Mouse (Mus musculus) CH12.LX (cell line): ENCODE results near the gene Ifngr2. TPM values are rescaled to one million over a fixed set of nuclear protein-coding genes. Genes with fewer than 3 reads are reported as not detected.

Source experiments
- DNase-seq: peaks from one replicate; pipeline ENCODE4 v3.0.0-alpha.2; 2013; ENCODE audit errors: extremely low read depth
- H3K27ac ChIP-seq: 2 replicates; pipeline ENCODE4 v1.5.1; 2012; ENCODE audit warnings: low read depth, mild to moderate bottlenecking, control low read depth, moderate library complexity; ENCODE audit not compliant: insufficient read depth
- H3K27me3 ChIP-seq: replicated peaks from 2 replicates; pipeline ENCODE3; 2012; ENCODE audit warnings: inconsistent platforms
- H3K36me3 ChIP-seq, 2 experiments: replicated peaks in 1 of 2; 2 replicates each; pipeline versions ENCODE3 to v1.6.1; 2012; ENCODE audit warnings: inconsistent platforms in 1 of 2, low read length in 1 of 2, mild to moderate bottlenecking in 1 of 2, mixed read lengths in 1 of 2, moderate library complexity in 1 of 2; ENCODE audit not compliant: control insufficient read depth in 1 of 2, insufficient read depth in 1 of 2
- H3K4me1 ChIP-seq, 2 experiments: 2 replicates each; pipeline ENCODE4 v1.6.1; 2012; ENCODE audit warnings: inconsistent platforms in 1 of 2, moderate library complexity in 1 of 2; ENCODE audit not compliant: insufficient read depth in 2 of 2, control insufficient read depth in 1 of 2
- H3K4me2 ChIP-seq: 2 replicates; pipeline ENCODE4 v1.6.1; 2012; ENCODE audit warnings: low read depth, mild to moderate bottlenecking, control low read depth; ENCODE audit not compliant: poor library complexity, insufficient read depth, severe bottlenecking
- H3K4me3 ChIP-seq, 3 experiments: fragments of 150-350 bp in 1 of 3; sonication (generic) in 1 of 3; replicated peaks in 1 of 3; 2 replicates each; pipeline versions ENCODE3 to v1.5.1; 2011 to 2012; ENCODE audit warnings: low read depth in 2 of 3, low read length in 2 of 3, mild to moderate bottlenecking in 2 of 3, moderate library complexity in 2 of 3, control low read depth in 1 of 3, improper control_type of control experiment in 1 of 3, inconsistent platforms in 1 of 3, mixed read lengths in 1 of 3; ENCODE audit not compliant: poor library complexity in 1 of 3
- H3K79me2 ChIP-seq: replicated peaks from 2 replicates; pipeline ENCODE4 v1.6.1; 2012; ENCODE audit warnings: mild to moderate bottlenecking, moderate library complexity; ENCODE audit not compliant: control insufficient read depth, poor library complexity, insufficient read depth, severe bottlenecking; ENCODE audit errors: extremely low read depth
- H3K9ac ChIP-seq: 2 replicates; pipeline ENCODE4 v1.6.1; 2012; ENCODE audit warnings: low read depth, mild to moderate bottlenecking, control low read depth, moderate library complexity; ENCODE audit not compliant: insufficient read depth
- H3K9me3 ChIP-seq: replicated peaks from 2 replicates; pipeline ENCODE3; 2012; ENCODE audit warnings: low read length, inconsistent platforms, mixed read lengths
- CHD1 ChIP-seq: IDR thresholded peaks from 2 replicates; pipeline ENCODE4 v1.6.1; 2012; ENCODE audit warnings: low read depth, low read length, improper control_type of control experiment, inconsistent platforms
- CHD2 ChIP-seq: IDR thresholded peaks from 2 replicates; pipeline ENCODE4 v1.6.1; 2011; ENCODE audit warnings: low read length, improper control_type of control experiment
- E2F4 ChIP-seq: IDR thresholded peaks from 2 replicates; pipeline ENCODE4 v1.6.1; 2011; ENCODE audit warnings: low read depth, low read length, improper control_type of control experiment; ENCODE audit not compliant: insufficient replicate concordance
- ELF1 ChIP-seq: IDR thresholded peaks from 2 replicates; pipeline ENCODE4 v1.6.1; 2014; ENCODE audit warnings: low read depth, mild to moderate bottlenecking, inconsistent platforms, low read length, improper control_type of control experiment
- EP300 ChIP-seq: IDR thresholded peaks from 2 replicates; pipeline ENCODE4 v1.6.1; 2011; ENCODE audit warnings: low read length, improper control_type of control experiment
- GABPA ChIP-seq: IDR thresholded peaks from 2 replicates; pipeline ENCODE4 v1.6.1; 2012; ENCODE audit warnings: low read depth, low read length, improper control_type of control experiment, inconsistent platforms; ENCODE audit not compliant: insufficient replicate concordance
- HCFC1 ChIP-seq: IDR thresholded peaks from 2 replicates; pipeline ENCODE4 v1.6.1; 2012; ENCODE audit warnings: low read depth, mild to moderate bottlenecking, inconsistent platforms, low read length, improper control_type of control experiment
- IRF4 ChIP-seq: IDR thresholded peaks from 2 replicates; pipeline ENCODE4 v1.6.1; 2014; ENCODE audit warnings: low read depth, mild to moderate bottlenecking, inconsistent platforms, low read length, improper control_type of control experiment
- JUN ChIP-seq: IDR thresholded peaks from 2 replicates; pipeline ENCODE4 v1.6.1; 2011; ENCODE audit warnings: low read depth, mild to moderate bottlenecking, low read length, improper control_type of control experiment, moderate library complexity; ENCODE audit not compliant: insufficient read depth
- JUND ChIP-seq: conservative IDR thresholded peaks from 2 replicates; pipeline ENCODE4 v1.6.1; 2011; ENCODE audit warnings: low read depth, low read length, improper control_type of control experiment
- MAFK ChIP-seq: IDR thresholded peaks from 2 replicates; pipeline ENCODE4 v1.6.1; 2011; ENCODE audit warnings: low read length, improper control_type of control experiment; ENCODE audit not compliant: insufficient replicate concordance
- MAX ChIP-seq: IDR thresholded peaks from 2 replicates; pipeline ENCODE4 v1.6.1; 2011; ENCODE audit warnings: low read length, improper control_type of control experiment
- MYC ChIP-seq: IDR thresholded peaks from 2 replicates; pipeline ENCODE4 v1.6.1; 2011; ENCODE audit warnings: low read depth, mild to moderate bottlenecking, improper control_type of control experiment, low read length
- PAX5 ChIP-seq: IDR thresholded peaks from 2 replicates; pipeline ENCODE4 v1.6.1; 2012; ENCODE audit warnings: low read length, inconsistent platforms, mixed read lengths
- POLR2A ChIP-seq: IDR thresholded peaks from 2 replicates; pipeline ENCODE4 v1.6.1; 2011; ENCODE audit warnings: low read depth, mild to moderate bottlenecking, improper control_type of control experiment, low read length
- POLR2AphosphoS2 ChIP-seq: IDR thresholded peaks from 2 replicates; pipeline ENCODE4 v1.6.1; 2011; ENCODE audit warnings: low read depth, low read length, improper control_type of control experiment
- RAD21 ChIP-seq: IDR thresholded peaks from 2 replicates; pipeline ENCODE4 v1.6.1; 2011; ENCODE audit warnings: low read depth, mild to moderate bottlenecking, low read length, improper control_type of control experiment, moderate library complexity
- RCOR1 ChIP-seq: conservative IDR thresholded peaks from 2 replicates; pipeline ENCODE4 v1.6.1; 2012; ENCODE audit warnings: low read depth, mild to moderate bottlenecking, inconsistent platforms, low read length, improper control_type of control experiment
- SMC3 ChIP-seq: IDR thresholded peaks from 2 replicates; pipeline ENCODE4 v1.6.1; 2011; ENCODE audit warnings: low read depth, low read length, improper control_type of control experiment
- TCF12 ChIP-seq: IDR thresholded peaks from 2 replicates; pipeline ENCODE4 v1.6.1; 2014; ENCODE audit warnings: low read depth, mild to moderate bottlenecking, inconsistent platforms, low read length, improper control_type of control experiment
- UBTF ChIP-seq: IDR thresholded peaks from 2 replicates; pipeline ENCODE4 v1.6.1; 2012; ENCODE audit warnings: low read depth, mild to moderate bottlenecking, inconsistent platforms, low read length, improper control_type of control experiment, moderate library complexity
- ZKSCAN1 ChIP-seq: IDR thresholded peaks from 2 replicates; pipeline ENCODE4 v1.6.1; 2012; ENCODE audit warnings: low read depth, inconsistent platforms, low read length, improper control_type of control experiment, borderline replicate concordance
- ZMIZ1 ChIP-seq: IDR thresholded peaks from 2 replicates; pipeline ENCODE4 v1.6.1; 2012; ENCODE audit warnings: low read depth, mild to moderate bottlenecking, inconsistent platforms, low read length, improper control_type of control experiment
- ZNF384 ChIP-seq: IDR thresholded peaks from 2 replicates; pipeline ENCODE4 v1.6.1; 2012; ENCODE audit warnings: low read depth, low read length, improper control_type of control experiment, inconsistent platforms
- dilution Hi-C: fragments of 300-500 bp; cut with MboI; formaldehyde crosslinking; loops from 2 replicates; pipeline ENCODE4 v1.14.3; 2020; ENCODE audit warnings: low sequenced_read_pairs; ENCODE audit not compliant: extremely low pct_unique_long_range_greater_than_20kb, extremely low pct_ligation_motif_present
- in situ Hi-C: fragments of 300-500 bp; cut with MboI; formaldehyde crosslinking; loops from 3 replicates; pipeline ENCODE4 v1.14.3; 2019; ENCODE audit warnings: low sequenced_read_pairs, low pct_ligation_motif_present, low pct_unique_long_range_greater_than_20kb, mixed read lengths
- polyA plus RNA-seq: library from polyadenylated mRNA; unstranded; fragments of >175 nt; gene quantifications from 2 replicates; pipeline ENCODE4 v1.2.1, GENCODE M21; 2012; ENCODE audit warnings: low read depth; ENCODE audit not compliant: insufficient read length
- total RNA-seq, 2 experiments: library from RNA; depleted of rRNA; stranded (reverse); fragments of 300-350 nt in 1 of 2; fragments of >200 nt in 1 of 2; gene quantifications; 2 replicates each; pipeline ENCODE4 v1.2.3; 2012 to 2014

Gene Ifngr2
- total and polyA plus RNA-seq, 3 experiments: 29.6 to 39.2 (median 36.1) TPM

DNA sequence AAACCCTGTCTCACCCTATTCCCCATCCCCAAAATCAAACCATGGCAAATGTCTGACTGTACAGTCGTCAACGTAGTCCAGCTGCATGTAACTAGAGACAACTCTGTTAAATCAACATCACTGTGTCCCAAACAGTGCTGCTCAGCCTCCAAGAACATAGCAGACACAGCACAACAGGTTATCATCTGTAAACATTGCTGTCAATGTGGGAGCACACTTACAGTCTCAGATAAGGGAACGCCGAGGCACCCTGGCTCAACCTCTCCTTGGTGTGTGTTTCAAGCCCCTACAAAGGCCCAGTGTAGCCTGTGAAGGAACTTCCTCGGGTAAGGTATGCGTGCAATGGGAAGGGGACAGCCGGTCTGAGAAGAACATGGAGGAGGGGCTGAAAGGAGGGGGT is 29.9 kb upstream of the Ifngr2 start:
- Histone ChIP-seq H3K27me3 (no peaks in the 10 kb centered on the region), H3K4me1 (peaks cover 18% of the 10 kb centered on the region in 2 experiments), H3K9ac (no peak overlapping the region), H3K4me3 (no peak overlapping the region), H3K36me3 (no peaks in the 10 kb centered on the region), H3K27ac (no peak overlapping the region), H3K4me2 (no peak overlapping the region), H3K9me3 (no peaks in the 10 kb centered on the region), H3K79me2 (no peaks in the 10 kb centered on the region)
- TF ChIP-seq ELF1 (no peak), EP300 (no peak), E2F4 (no peak), PAX5 (no peak), IRF4 (no peak), JUN (no peak), MYC (no peak), ZNF384 (no peak), CHD1 (no peak), CHD2 (no peak), SMC3 (no peak), HCFC1 (no peak), RCOR1 (no peak), JUND (no peak), POLR2A (no peak), MAX (no peak), ZMIZ1 (no peak), GABPA (no peak), UBTF (no peak)
- dilution Hi-C loops (no loop called here), in situ Hi-C loops (no loop called here)
- no peak for DNase-seq

DNA sequence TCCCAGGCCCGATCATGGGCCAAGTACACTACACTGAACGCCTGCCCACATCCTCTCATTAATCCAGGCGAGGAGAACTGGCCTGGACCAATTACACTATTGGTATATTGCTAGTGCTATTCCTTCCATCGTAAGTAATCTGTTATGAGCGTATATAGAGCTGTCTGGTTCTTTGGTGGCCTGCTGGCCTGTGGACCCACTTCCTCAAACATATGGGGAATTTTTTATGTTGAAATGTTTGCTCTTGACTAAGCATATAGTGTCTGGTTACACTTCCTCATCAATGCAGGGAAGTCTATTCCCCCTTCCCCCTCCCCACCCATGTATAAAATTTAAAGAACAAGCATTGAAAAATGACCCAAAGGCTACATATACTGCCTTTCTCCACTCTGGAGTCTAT is 24.8 kb upstream of the Ifngr2 start:
- peaks cover 11% of the 10 kb centered on the region for H3K9me3 ChIP-seq
- no peak overlapping the region for H3K4me2 ChIP-seq
- no peaks in the 10 kb centered on the region for H3K79me2 ChIP-seq
- H3K4me3 ChIP-seq: no peak overlapping the region
- dilution Hi-C loops: no loop called here
- DNase-seq: peak; percentile 66
- no peaks in the 10 kb centered on the region for H3K27me3 ChIP-seq
- H3K4me1 ChIP-seq: peaks cover 19 to 37% of the 10 kb centered on the region in 2 experiments
- TF ChIP-seq ELF1: 0 out of 2 replicates have a peak, but pooled peaks have one; percentile 9
- TF ChIP-seq CHD1: no peak
- no peak for TF ChIP-seq CHD2
- no peak for TF ChIP-seq TCF12
- no peak for TF ChIP-seq ZKSCAN1
- TF ChIP-seq SMC3: no peak
- no peak for TF ChIP-seq POLR2AphosphoS2
- TF ChIP-seq RAD21: no peak
- no peak for TF ChIP-seq MYC
- TF ChIP-seq E2F4: no peak
- no peak for TF ChIP-seq POLR2A
- peak; percentile 26; the same call in 1 of the 2 replicates for TF ChIP-seq EP300
- no peak for TF ChIP-seq MAFK
- TF ChIP-seq, all 38 proteins: peak for 2
- Histone ChIP-seq H3K36me3 (no peaks in the 10 kb centered on the region), H3K27ac (peak overlapping the region; percentile 39; the same call in 1 of the 2 replicates), H3K9ac (no peak overlapping the region; the same call in 1 of the 2 replicates)
- in situ Hi-C loops: no loop called here
